In the genomic region with DNA sequence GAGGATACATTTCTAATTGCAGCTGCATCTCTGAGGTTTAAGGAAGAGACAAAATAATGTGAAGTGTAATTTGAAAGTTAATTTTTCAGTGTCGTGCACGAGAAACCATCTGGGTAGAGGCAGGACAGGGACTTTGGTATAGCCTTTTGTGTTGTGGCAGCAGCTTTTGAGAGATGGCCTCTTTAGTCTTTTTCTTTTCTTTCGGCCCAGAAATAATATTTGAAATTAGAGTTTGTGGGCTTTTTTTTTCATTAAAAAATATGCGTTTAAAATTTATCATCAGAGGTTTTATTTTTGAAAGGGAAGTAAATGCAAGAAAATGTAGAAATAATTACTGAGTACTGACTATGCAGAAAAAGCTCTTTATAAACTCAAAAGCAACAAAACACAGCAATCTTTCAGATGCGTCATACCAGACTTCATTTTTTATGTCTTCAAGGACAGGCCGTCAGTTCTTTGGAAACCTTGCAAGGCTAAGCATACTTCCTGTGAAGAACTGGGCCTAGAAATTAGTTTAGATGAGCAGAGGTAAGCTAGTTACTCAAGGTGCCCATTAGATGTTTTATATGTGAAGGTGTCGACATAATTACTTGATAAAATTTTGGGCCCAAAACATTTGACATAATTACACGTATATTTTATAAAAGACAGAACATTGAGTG, we compare ENCODE assay signal across 20 mouse cellular contexts.
DNase-seq lines count a peak whose midpoint lies in the region; ATAC-seq and TF ChIP-seq lines count a peak whose summit lies in the region.
"Had no signal": no experiment of that assay in that cellular context is flagged by ENCODE, and none has a peak within 500 bp of the region (broad histone marks: within the 10 kb centered on the region; RNA-seq: fewer than 3 reads in every experiment).

No protein-coding gene starts in this region.

- H3K4me1 ChIP-seq in midbrain, embryonic 10.5 days: peaks cover 18% of the 10 kb centered on the region
- H3K4me1 ChIP-seq in midbrain, postnatal 0 days (ENCODE audit: insufficient read depth, low read length): no peaks in the 10 kb centered on the region
- H3K4me1 ChIP-seq in forebrain, embryonic 13.5 days: peaks cover 7% of the 10 kb centered on the region
- H3K4me1 ChIP-seq in hindbrain, embryonic 14.5 days (replicated peaks; ENCODE audit: control insufficient read depth, insufficient read depth, low read length): peaks cover 6% of the 10 kb centered on the region; the same call in 1 of the 2 replicates
- peaks cover 3% of the 10 kb centered on the region; the same call in 1 of the 2 replicates for H3K4me1 ChIP-seq in midbrain, embryonic 16.5 days (ENCODE audit: control insufficient read depth, insufficient read depth, low read length)
- H3K4me1 ChIP-seq in kidney, adult 2 months (ENCODE audit: control insufficient read depth, insufficient read depth, low read length): no peaks in the 10 kb centered on the region
- H3K4me1 ChIP-seq: embryonic facial prominence, embryonic 15.5 days; limb, embryonic 15.5 days had no signal

- no peak for TF ChIP-seq CTCF in midbrain, postnatal 0 days (IDR thresholded peaks at IDR 0.05)
- no peak for TF ChIP-seq CTCF in kidney, adult 2 months (conservative IDR thresholded peaks at IDR 0.05; ENCODE audit: insufficient read depth, insufficient read length, low read depth, low read length)

- H3K36me3 ChIP-seq in midbrain, embryonic 10.5 days: no peaks in the 10 kb centered on the region
- H3K36me3 ChIP-seq in midbrain, postnatal 0 days (ENCODE audit: insufficient read depth, low read length): no peaks in the 10 kb centered on the region
- no peaks in the 10 kb centered on the region for H3K36me3 ChIP-seq in forebrain, embryonic 13.5 days (ENCODE audit: poor library complexity, severe bottlenecking)
- no peaks in the 10 kb centered on the region for H3K36me3 ChIP-seq in hindbrain, embryonic 14.5 days (replicated peaks; ENCODE audit: control insufficient read depth, insufficient read depth)
- no peaks in the 10 kb centered on the region for H3K36me3 ChIP-seq in midbrain, embryonic 16.5 days (ENCODE audit: control insufficient read depth, insufficient read depth, low read length)
- H3K36me3 ChIP-seq in kidney, adult 2 months (ENCODE audit: control insufficient read depth, insufficient read depth, low read length): no peaks in the 10 kb centered on the region
- H3K36me3 ChIP-seq: embryonic facial prominence, embryonic 15.5 days; limb, embryonic 15.5 days had no signal

- ATAC-seq in midbrain, postnatal 0 days (ENCODE audit: low FRiP score): no peak
- peak; percentile 60 for ATAC-seq in forebrain, embryonic 13.5 days
- ATAC-seq in hindbrain, embryonic 14.5 days (ENCODE audit: low FRiP score): peak; percentile 64
- peak; percentile 57; the same call in 1 of the 2 replicates for ATAC-seq in midbrain, embryonic 16.5 days
- ATAC-seq: inflammation-experienced regulatory T-cells, adult 6 months had no signal

- no peak for DNase-seq in midbrain, embryonic 10.5 days (ENCODE audit: low spot score)
- no peak for DNase-seq in midbrain, postnatal 0 days (ENCODE audit: low spot score)
- no peak for DNase-seq in hindbrain, embryonic 14.5 days (ENCODE audit: low spot score)
- DNase-seq in retina, postnatal 1 day: no peak
- DNase-seq in thymus, postnatal 14 days: no peak
- no peak for DNase-seq in kidney, adult 2 months
- DNase-seq: cerebellum, adult 9-11 months; gastrocnemius, postnatal 25 days; heart, postnatal 10 days; kidney, adult 9 months; kidney, postnatal 4 days; lung, postnatal 10 days; thymus, postnatal 36 days had no signal

- H3K4me3 ChIP-seq in midbrain, embryonic 10.5 days: no peak overlapping the region
- no peak overlapping the region for H3K4me3 ChIP-seq in midbrain, postnatal 0 days (ENCODE audit: low read depth, low read length)
- H3K4me3 ChIP-seq in forebrain, embryonic 13.5 days: no peak overlapping the region
- H3K4me3 ChIP-seq in hindbrain, embryonic 14.5 days (replicated peaks; ENCODE audit: low read length): no peak overlapping the region
- no peak overlapping the region for H3K4me3 ChIP-seq in midbrain, embryonic 16.5 days (ENCODE audit: low read depth, low read length)
- no peak overlapping the region for H3K4me3 ChIP-seq in kidney, adult 2 months (ENCODE audit: insufficient read depth, low read depth, low read length)
- H3K4me3 ChIP-seq: embryonic facial prominence, embryonic 15.5 days; limb, embryonic 15.5 days; myocyte had no signal

- H3K27ac ChIP-seq in midbrain, embryonic 10.5 days (replicated peaks): peak overlapping the region; percentile 80
- no peak overlapping the region for H3K27ac ChIP-seq in midbrain, postnatal 0 days (ENCODE audit: low read depth, low read length)
- peak overlapping the region; percentile 70; the same call in 1 of the 2 replicates for H3K27ac ChIP-seq in forebrain, embryonic 13.5 days
- peak overlapping the region; percentile 68 for H3K27ac ChIP-seq in hindbrain, embryonic 14.5 days
- 0 out of 2 replicates have a peak overlapping the region, but pooled peaks have one; percentile 6 for H3K27ac ChIP-seq in midbrain, embryonic 16.5 days (ENCODE audit: low read length)
- H3K27ac ChIP-seq in kidney, adult 2 months (ENCODE audit: insufficient read depth, low read depth, low read length): no peak overlapping the region
- H3K27ac ChIP-seq: embryonic facial prominence, embryonic 15.5 days; limb, embryonic 15.5 days; stomach, postnatal 0 days had no signal

- H3K27me3 ChIP-seq in midbrain, embryonic 10.5 days (ENCODE audit: low read depth, poor library complexity, severe bottlenecking): no peaks in the 10 kb centered on the region
- no peaks in the 10 kb centered on the region for H3K27me3 ChIP-seq in midbrain, postnatal 0 days (ENCODE audit: insufficient read depth, low read length)
- no peaks in the 10 kb centered on the region for H3K27me3 ChIP-seq in forebrain, embryonic 13.5 days
- H3K27me3 ChIP-seq in hindbrain, embryonic 14.5 days (ENCODE audit: control insufficient read depth, insufficient read depth, low read length): no peaks in the 10 kb centered on the region
- H3K27me3 ChIP-seq in midbrain, embryonic 16.5 days (ENCODE audit: control insufficient read depth, insufficient read depth, low read depth, low read length): no peaks in the 10 kb centered on the region
- no peaks in the 10 kb centered on the region for H3K27me3 ChIP-seq in kidney, adult 2 months (replicated peaks; ENCODE audit: control insufficient read depth, insufficient read depth, low read length)
- H3K27me3 ChIP-seq: embryonic facial prominence, embryonic 15.5 days; limb, embryonic 15.5 days had no signal

- no peaks in the 10 kb centered on the region for H3K9me3 ChIP-seq in midbrain, embryonic 10.5 days (replicated peaks)
- no peaks in the 10 kb centered on the region for H3K9me3 ChIP-seq in midbrain, postnatal 0 days (ENCODE audit: low read length)
- no peaks in the 10 kb centered on the region for H3K9me3 ChIP-seq in forebrain, embryonic 13.5 days (replicated peaks)
- no peaks in the 10 kb centered on the region for H3K9me3 ChIP-seq in hindbrain, embryonic 14.5 days (ENCODE audit: control insufficient read depth, low read length)
- no peaks in the 10 kb centered on the region for H3K9me3 ChIP-seq in midbrain, embryonic 16.5 days (replicated peaks; ENCODE audit: control insufficient read depth, low read length, poor library complexity, severe bottlenecking)
- H3K9me3 ChIP-seq: embryonic facial prominence, embryonic 15.5 days; limb, embryonic 15.5 days had no signal

- TF ChIP-seq POLR2A in kidney, adult 2 months (IDR thresholded peaks at IDR 0.05; ENCODE audit: low read depth, low read length): no peak

- WGBS in midbrain, embryonic 10.5 days: 73% methylated on average over 8 of the region's 8 CpGs
- 51% methylated on average over 8 of the region's 8 CpGs for WGBS in midbrain, postnatal 0 days
- WGBS in forebrain, embryonic 13.5 days: 49% methylated on average over 8 of the region's 8 CpGs
- 51% methylated on average over 8 of the region's 8 CpGs for WGBS in hindbrain, embryonic 14.5 days
- 48% methylated on average over 8 of the region's 8 CpGs for WGBS in midbrain, embryonic 16.5 days
- 83% methylated on average over 8 of the region's 8 CpGs for WGBS in kidney, adult 2 months

- no peak overlapping the region for H3K4me2 ChIP-seq in midbrain, postnatal 0 days (ENCODE audit: low read depth, low read length, poor library complexity, severe bottlenecking)
- H3K4me2 ChIP-seq in forebrain, embryonic 13.5 days: 0 out of 2 replicates have a peak overlapping the region, but pooled peaks have one; percentile 32
- H3K4me2 ChIP-seq in hindbrain, embryonic 14.5 days (replicated peaks): peak overlapping the region; percentile 23; the same call in 1 of the 2 replicates
- no peak overlapping the region for H3K4me2 ChIP-seq in midbrain, embryonic 16.5 days (ENCODE audit: low read length)
- H3K4me2 ChIP-seq: embryonic facial prominence, embryonic 15.5 days; limb, embryonic 15.5 days had no signal

- H3K9ac ChIP-seq in midbrain, postnatal 0 days (replicated peaks; ENCODE audit: low read length, poor library complexity, severe bottlenecking): no peak overlapping the region
- H3K9ac ChIP-seq in forebrain, embryonic 13.5 days: no peak overlapping the region
- H3K9ac ChIP-seq in hindbrain, embryonic 14.5 days: no peak overlapping the region
- no peak overlapping the region for H3K9ac ChIP-seq in midbrain, embryonic 16.5 days (ENCODE audit: low read depth, low read length)
- H3K9ac ChIP-seq: embryonic facial prominence, embryonic 15.5 days; limb, embryonic 15.5 days had no signal

Comparison
In these comparisons a context has a peak if more than half of its experiments do, and no peak if none do; other contexts are left out.
1. H3K27ac ChIP-seq: peak in midbrain, embryonic 10.5 days (single experiment), forebrain, embryonic 13.5 days (single experiment), hindbrain, embryonic 14.5 days (single experiment) and midbrain, embryonic 16.5 days (single experiment); none in midbrain, postnatal 0 days (single experiment) and kidney, adult 2 months (single experiment).
2. H3K4me2 ChIP-seq: peak in forebrain, embryonic 13.5 days (single experiment) and hindbrain, embryonic 14.5 days (single experiment); none in midbrain, postnatal 0 days (single experiment) and midbrain, embryonic 16.5 days (single experiment).